Mouse (Mus musculus) spleen, postnatal 10 days (tissue): ENCODE data around the gene Gm49318.

Experiments used
- DNase-seq, 2 experiments: peaks; one replicate each; pipeline ENCODE4 v3.0.0; 2021 to 2022; ENCODE audit warnings: low spot score in 2 of 2

Gm49318 gene

DNA sequence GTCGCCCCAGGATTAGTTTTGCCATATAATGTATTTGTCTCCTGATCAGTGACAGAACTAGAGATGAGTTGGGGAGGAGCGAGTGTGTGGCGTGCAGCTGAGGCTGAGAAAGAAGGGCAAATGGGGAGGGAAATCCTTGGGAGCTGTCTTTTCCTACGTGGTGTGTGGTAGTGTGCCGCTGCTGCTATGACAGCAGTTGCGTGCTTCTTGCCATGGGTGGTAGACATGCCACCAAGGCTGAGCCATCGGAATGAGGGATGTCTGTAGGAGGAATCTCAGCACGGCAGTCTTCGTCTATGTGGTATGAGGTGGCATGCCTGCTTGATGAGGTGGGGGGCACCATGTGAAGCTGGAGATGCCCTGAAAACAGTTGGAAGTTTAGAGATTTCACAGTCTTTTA, 40.7 kb downstream of the Gm49318 start:
- no peak for DNase-seq

DNA sequence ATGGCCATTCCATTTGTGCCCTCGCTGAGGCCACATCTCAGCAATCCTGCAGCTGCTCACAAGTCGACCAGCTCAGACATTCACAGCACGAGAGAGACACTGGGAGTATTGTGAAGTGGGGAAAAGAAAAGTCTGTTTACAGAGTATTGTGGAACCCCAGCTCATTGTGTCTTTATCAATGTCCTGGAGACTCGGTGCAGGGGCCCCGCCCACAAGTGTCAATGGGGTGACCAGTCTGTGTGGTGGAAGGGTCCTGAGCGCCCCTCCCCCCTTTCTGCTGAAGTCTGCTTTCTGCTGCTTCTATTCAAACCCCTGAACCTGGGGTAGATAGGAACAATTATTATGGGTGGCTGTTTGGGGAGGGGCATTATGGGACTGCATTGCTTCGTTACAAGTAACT, 42.6 kb downstream of the Gm49318 start:
- no peak for DNase-seq

GRCm38 (mm10) chr9:22024592-22024991, 46.5 kb downstream of the Gm49318 start:
- no peak for DNase-seq

DNA sequence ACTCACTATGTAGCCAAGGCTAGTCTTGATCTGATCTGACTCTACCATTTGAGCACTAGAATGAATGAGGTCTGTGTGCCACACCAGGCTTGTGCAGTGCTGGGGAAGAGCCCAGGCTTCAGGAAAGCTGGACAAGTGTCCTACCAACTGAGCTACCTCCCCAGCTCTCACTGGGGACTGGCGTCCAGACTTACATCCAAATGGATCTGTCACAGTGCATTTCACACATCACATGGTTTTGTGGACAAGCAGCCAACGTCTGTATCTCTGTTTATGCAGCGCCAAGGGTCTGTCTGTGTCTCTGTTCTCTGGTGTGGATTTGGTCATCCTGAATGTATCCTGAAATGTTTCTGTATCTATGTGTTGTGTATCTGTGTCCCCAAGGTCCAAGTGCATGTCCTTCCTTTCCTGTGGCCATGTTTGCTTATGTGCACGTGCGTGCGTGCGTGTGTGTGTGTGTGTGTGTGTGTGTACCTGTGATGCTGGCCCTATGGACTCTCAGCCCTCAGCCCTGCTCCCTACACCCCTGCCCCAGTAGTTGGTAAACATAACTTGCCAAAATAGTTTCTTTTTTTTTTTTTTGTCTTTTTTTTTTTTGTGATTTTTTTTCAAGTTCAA, 53.7 kb downstream of the Gm49318 start:
- no peak for DNase-seq

DNA sequence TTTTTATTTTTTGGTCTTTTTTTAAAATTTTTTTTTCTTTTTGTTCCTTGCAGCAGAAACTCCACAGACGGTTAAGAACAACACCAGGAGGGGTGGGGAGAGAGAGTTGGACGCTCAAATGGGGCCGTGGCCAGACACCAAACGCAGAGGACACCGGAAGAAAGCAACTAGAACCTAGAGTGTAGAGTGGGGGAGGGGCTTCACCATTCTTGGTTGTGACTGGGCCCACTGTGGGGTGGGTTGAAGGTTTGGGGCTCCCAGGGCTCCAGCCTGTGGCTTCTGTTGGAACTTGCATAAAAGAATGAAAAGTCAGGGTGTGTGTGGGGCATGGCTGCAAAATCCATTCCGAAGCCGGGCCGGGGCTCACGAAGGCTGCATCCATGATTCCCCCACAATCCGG, 54.8 kb downstream of the Gm49318 start:
- no peak for DNase-seq

DNA sequence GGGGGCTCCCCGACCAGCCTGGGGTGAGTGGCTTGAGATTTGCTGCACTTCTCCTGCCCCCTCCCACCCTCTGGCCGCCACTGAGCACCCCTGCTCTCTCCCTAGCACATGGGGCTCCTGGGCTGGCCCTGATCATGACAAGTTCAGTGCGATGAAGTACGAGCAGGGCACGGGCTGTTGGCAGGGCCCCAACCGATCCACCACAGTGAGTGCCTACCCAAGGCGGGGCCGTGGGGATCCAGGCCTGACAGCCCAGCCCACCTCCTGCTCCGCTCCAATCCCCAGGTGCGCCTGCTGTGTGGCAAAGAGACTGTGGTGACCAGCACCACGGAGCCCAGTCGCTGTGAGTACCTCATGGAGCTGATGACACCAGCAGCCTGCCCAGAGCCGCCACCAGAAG, 58.3 kb downstream of the Gm49318 start:
- DNase-seq: no peak

- no peak for DNase-seq
These were observed 60.0 kb downstream of the Gm49318 start for GRCm38 (mm10) chr9:22011055-22011454.

- no peak for DNase-seq
These were observed 66.5 kb downstream of the Gm49318 start for GRCm38 (mm10) chr9:22004546-22004945.

- peak in 1 of 2 experiments; percentile 59 for DNase-seq
These were observed 67.9 kb downstream of the Gm49318 start for GRCm38 (mm10) chr9:22003163-22003554.

- peak; percentile 96 to 99 for DNase-seq
These were observed 68.6 kb downstream of the Gm49318 start, which contains the start of the genes Ccdc151 and Prkcsh for GRCm38 (mm10) chr9:22002194-22003162. Gene Ccdc151 (minus strand): TSS chr9:22002634. Gene Prkcsh (plus strand): TSS chr9:22002806.

GRCm38 (mm10) chr9:22001633-22002032, 69.4 kb downstream of the Gm49318 start:
- no peak for DNase-seq

- DNase-seq: no peak
These were observed 70.8 kb downstream of the Gm49318 start for GRCm38 (mm10) chr9:22000296-22000695.

- DNase-seq: no peak
These were observed 74.7 kb downstream of the Gm49318 start for GRCm38 (mm10) chr9:21996178-21996867.

- DNase-seq: no peak
These were observed 78.8 kb downstream of the Gm49318 start for GRCm38 (mm10) chr9:21992227-21992626.

- DNase-seq: no peak
These were observed 81.6 kb downstream of the Gm49318 start, which contains the start of gene Rgl3 for GRCm38 (mm10) chr9:21989230-21990110. Gene Rgl3 (minus strand): TSS chr9:21989446.

DNA sequence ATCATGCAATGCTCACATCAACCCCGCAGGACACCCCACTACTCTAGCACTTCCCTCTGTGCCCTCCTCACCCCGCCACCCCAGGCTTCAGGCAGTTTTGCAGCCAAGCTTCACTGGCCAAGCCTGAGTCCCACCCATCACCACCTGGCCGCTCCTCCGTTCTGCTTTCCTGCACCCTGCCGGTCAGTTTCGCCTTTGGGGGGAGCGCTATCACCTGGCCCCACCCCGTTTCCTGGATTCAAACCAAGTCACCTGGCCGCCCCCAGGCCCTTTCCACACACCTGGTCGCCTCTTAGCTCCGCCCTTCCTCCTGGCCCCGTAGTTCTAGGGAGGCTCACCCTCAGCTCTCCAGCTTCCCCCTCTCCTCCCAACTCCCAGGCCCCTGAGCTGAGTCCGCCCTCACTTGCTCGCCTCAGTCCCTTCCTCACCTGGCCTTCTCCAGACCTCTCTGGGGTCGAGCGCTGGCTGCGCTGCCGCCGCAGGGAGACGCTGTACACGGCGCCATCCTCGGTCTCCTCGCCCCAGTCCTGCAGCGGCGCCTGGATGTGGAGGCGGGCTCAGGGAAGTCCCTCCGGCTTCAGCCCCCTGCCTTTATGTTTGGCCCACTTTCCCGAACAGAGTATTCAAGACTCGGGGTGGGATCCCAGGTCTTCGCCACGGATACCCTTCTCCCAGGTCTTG, 82.5 kb downstream of the Gm49318 start:
- DNase-seq: peak in 1 of 2 experiments; percentile 37

- DNase-seq: no peak
These were observed 83.3 kb downstream of the Gm49318 start for GRCm38 (mm10) chr9:21987592-21988342.
